Mouse (Mus musculus) left cerebral cortex, adult 9 months (tissue): ENCODE measurements at regions not wholly inside any gene's neighbourhood (a gene's known extent, or its start where the extent isn't known, plus 50 kb on each side); places are given as distances from the start of the nearest gene placed in this dataset.

Source experiments
- DNase-seq, 2 experiments: peaks; one replicate each; pipeline ENCODE4 v3.0.0; 2022; ENCODE audit warnings: low spot score in 2 of 2

DNA sequence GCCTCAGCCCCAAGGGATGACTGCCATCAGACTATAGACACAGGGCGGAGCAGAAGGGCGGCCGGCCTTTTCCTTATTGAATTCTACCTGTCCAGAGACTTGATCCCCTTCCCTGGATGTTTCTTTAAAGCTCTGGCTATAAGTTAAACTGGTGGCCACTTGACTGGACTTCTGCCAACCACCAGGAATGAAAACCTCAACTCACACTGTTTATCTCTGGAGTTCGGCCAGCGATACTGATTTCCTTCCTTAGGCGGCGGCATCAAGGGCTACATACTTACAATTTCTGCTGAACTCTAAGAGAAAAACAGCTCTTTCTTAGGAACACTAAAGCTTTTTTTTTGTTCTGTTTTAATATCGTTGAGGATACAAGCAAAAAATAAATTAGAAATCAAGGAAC lies 104.9 kb upstream of the Tsc22d2 start:
- DNase-seq, result no peak

DNA sequence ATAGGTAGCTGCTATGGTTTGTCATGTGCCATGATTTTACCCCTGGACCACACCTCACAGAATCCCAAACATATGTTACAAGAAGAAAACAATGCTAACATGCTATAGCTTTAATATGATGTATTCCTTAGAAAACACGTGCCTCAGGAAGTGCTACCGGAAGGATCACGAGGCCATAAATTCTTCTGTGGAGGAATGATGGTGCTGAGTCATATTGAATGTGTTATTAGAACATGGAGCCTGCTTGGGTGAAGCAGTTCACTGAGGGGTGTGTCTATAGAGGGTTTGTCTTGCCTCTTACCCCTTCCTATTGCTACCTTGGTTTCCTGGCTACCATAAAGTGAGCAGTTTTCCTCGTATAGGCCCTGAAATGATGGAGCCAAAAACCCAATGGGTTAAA lies 104.1 kb upstream of the Tsc22d2 start:
- no peak for DNase-seq

DNA sequence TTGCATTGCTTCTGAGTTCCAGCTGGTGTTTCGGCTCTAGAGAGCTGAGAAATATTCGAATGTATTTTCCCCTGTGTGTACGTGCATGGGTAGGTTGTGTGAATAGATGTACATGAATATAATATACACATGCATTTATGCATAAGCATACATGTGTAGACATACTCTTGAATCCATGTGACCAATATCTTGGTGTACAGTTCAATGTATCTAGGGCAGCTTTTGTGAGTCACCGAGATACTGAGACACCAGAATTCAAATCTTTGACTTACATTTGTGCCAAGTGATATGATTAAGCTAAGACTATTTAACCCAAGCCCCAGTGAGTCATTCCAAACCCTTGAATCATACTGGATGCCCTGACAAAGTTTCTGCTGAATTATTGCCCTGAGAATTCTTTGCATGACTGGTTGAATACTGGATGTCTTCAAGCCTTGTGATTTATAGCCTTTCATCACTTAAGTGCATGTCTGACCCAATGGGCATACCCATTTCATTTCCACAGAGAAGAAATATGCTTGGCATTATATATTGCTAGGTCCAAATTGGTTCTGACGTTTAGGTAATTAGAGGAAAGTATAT lies 103.3 kb upstream of the Tsc22d2 start:
- DNase-seq, result no peak

DNA sequence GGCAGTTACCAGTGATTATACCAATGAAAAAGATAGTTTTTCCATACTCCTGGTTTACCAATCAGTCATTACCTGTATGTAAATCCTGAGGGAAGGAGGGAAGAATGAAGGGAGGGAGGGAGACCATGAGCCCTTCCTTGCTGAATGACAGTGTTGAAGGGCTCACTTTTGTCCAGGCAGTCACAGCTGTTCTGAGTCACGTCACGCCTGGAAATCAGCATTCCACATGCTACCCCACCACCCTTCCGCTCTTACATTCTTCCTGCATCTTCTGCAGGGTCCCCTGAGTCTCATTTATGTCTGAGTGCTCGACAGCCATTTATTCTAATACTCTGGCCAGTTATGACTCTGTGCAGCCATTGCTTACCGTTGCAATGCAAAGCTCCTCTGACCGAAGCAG lies 101.9 kb upstream of the Tsc22d2 start:
- no peak for DNase-seq

DNA sequence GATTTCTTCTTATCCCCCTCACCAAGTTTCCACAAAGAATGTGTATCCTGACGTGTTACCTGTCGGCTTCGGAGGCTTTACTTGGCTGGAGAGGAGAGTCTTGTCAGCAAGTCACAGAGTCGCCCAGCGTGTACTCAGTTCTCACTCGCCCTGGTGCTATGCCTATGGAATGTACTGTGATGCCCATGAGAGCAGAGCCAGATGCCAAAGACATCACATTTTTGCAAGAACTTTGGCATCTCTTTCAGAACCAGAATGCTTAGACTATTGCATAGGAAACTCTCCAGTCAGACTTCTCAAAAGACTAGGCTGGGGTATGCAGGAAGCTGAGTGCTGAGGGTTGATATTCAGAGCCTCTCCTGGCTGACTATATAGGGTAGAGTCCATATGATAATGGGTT lies 99.3 kb upstream of the Tsc22d2 start:
- no peak for DNase-seq

DNA sequence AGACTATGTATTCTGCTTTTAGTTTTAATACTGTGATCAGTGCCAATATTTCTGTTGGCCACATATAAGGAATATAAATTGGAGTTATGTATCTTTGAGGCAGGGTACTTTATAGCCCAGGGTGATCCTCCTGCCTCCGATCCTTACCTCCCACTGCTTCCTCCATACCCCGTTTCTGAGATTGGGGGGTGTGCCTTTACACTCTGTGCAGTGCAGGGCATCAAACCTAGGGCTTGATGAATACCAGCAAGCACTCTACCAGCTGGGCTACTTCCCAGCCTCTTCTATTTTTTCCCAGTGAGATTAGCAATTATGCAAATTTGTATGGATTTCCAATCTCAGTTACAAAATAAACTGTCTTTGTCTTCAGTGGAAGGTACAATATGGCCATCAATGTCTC lies 97.3 kb upstream of the Tsc22d2 start:
- no peak for DNase-seq

DNA sequence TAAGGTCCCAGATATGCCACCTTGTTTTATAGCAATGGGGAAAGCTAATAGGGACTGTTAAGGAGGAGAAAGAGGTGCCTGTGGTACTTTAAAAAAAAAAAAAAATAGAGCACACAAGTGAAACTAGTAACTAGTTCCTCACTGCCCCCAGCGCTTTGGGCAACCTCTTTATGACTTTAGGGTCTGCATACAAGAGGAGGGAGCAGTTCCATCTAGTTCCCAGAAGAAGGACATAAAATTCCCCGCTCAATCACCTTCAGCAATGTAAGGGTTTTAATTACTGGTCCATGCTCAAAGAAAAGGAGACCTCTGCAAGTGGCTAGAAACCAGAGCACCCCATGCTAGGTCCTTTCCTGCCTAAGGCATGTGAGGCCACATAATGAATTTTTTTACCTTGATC lies 95.8 kb upstream of the Tsc22d2 start:
- DNase-seq, result no peak

DNA sequence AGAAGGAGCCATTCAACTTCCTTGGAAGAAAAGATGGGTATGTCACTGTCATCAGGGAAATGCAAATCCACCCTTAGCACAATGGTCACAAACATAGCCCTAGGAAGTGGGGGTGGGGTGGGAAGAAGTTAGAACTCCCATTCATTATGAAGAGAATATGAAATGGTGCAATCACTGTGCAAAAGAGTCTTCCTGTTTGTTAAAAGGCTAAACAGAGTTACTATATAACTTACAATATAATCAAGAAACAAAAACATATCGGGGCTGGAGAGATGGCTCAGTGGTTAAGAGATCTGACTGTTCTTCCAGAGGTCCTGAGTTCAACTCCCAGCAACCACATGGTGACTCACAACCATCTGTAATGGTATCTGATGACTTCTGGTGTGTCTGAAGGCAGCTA lies 95.1 kb upstream of the Tsc22d2 start:
- no peak for DNase-seq

DNA sequence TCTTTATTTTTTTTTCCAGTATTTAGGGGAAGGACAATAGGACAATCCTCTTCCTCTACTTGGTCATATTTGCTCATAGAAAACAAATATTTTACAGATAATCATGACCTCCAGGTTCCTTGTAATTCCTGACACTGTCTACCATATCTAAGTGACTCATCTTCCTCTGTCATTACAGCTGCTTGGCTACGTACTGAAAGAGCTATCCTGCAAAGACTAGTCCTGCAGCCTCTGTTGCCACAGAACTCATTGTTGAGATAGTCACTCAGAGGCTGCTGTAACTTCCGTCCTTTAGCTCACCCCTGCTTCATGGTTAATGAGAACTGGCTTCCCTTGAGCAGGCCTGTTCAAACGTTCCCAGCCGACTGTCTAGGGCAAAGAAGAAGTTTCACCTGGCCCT lies 93.7 kb upstream of the Tsc22d2 start:
- DNase-seq, result no peak

DNA sequence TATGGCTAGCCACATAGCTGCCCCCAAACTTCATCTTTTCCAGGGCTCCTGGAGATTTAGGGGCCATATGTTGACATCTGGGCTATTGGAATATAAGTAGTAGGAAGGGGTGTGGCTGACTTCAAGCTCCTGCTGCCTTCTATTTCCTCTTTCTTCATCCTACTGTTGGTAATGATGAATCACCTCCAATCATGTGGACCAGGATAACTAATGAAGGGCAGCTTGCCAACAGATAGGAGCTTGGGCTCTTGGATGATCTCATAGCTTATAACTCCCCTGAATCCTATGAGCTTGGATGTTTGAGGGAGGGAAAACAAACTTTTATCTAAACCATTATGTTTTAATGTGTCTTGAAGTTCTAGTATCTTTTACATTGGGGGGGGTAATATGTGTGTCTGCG lies 92.2 kb upstream of the Tsc22d2 start:
- DNase-seq, result no peak

DNA sequence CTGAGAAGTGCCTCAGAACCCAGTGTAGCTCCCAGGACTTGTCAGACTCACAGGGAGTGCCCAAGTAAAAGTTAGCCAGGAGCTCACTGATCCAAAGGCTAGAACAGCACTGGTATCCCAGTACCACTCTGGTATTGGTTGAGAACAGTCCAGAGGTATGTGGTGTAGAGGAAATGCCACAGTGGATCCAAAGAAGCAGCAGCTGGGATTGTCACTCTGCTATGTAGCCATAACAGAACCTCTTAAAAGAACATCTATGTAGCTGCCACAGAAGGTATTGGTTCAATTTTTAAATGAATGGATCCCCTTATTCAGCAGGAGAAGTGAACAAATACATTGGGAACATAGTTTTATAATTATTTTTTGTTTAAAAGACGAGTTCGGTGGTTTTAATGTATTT lies 86.8 kb upstream of the Tsc22d2 start:
- no peak for DNase-seq

DNA sequence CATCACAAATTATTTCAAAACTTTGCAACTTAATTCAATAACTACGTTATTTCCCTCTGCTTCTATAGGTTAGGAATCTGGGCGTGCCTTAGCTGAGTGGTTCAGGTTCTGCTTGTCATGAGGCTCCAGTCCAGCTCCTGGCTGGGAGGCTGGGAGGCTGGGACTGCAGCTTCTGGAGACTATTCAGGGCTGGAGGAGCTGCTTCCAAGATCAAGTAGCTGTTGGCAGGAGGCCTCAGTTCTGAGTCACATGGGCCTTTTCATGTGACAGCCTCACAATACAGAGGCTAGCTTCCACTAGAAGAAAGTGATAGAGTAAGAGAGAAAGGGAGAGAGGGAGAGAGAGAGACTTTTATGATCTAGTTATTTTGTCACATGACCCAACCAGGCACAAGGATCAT lies 84.3 kb upstream of the Tsc22d2 start:
- peak; percentile 10 to 20 for DNase-seq

DNA sequence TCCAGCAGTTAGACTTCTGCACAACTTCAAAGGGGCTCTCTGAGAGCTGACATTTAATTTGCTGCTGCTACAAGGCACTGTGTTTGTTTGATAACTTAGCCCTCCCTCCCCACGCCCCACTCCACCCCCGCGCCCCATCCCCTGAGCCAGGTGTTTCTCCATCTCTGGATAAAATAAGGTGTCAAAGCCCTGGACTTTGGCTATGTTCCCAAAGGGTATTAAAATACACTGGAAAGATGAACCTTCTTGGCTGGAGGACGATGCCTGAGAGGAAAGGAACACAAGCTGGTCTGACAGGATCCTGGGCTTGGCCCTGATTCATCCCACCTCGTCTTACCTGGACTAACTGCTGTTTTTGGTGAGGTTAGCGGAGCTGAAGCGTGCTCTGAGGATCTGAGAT lies 80.5 kb upstream of the Tsc22d2 start:
- DNase-seq, result no peak

DNA sequence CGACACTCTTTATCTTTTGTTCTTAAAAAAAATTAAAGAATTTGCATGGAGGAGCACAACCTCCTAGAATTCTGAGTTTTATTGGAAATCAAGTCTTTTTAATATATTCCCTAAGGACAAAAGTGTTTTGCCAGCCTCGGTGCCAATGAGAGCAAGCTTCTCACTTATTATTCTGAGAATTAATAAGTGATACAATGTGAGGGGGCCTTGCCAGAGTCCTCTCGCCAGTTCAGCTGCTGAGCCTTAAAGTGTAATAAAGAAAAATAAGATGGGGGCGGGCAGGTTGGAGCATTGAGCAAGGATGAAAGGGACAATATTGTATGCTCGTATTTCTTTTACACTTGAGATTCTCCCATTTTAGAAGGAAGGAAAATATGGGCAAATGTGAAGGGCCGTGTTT lies 79.2 kb upstream of the Tsc22d2 start:
- no peak for DNase-seq

DNA sequence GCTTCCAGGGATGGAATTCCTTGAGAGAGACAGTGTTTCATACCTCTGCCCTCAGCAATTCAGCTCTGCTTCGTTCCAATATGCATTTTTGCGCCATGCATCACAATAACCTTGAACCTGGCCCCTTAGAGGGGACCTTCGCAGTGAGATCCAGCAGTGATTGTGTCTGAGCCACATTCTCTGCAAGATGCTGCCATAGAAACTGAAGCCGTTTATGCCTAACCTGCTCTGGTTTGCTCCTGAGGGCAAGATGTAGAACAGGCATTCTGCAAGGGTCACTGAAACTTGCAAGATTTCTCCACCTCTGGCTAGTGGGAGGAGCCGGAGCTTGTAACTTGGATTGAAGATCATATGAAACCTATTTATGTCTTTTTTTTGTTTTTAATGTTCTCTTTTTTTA lies 78.4 kb upstream of the Tsc22d2 start:
- no peak for DNase-seq

DNA sequence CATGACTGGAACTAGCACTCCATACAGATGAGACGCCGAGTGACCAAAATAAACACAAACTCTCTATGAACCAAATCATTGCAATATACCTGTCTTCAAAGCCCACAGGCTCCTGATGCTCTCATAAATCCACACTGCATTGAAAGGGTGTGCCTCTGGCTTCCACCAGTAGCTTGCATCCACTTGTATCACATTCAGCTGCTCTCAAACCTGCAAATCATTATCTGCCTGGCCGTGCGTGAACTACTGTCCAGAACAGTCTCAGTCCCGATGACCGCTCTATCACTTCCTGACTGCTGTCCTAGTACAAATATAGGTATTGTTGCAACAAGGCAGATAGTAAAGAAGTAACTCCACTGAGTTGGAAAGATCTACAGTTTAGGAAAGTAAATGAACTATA lies 77.9 kb upstream of the Tsc22d2 start:
- no peak for DNase-seq

DNA sequence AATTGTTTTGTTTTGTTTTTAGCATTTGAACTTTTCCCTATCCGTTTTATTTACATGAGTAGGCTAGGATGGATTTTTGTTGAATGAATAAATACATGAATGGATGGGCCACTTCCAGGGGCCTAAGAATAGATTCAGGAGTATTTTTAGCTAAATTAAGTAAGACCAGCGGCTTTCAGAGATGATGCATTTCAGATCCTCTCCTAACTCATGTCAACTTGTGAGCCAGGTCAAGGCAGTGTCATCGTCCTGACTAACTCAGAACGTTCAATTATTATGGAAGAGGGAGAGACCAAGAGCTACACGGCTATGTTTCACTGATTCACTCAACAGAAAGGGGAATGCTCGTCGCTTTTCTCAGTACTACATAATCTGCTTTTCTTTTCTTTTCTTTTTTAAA lies 75.5 kb upstream of the Tsc22d2 start:
- no peak for DNase-seq

DNA sequence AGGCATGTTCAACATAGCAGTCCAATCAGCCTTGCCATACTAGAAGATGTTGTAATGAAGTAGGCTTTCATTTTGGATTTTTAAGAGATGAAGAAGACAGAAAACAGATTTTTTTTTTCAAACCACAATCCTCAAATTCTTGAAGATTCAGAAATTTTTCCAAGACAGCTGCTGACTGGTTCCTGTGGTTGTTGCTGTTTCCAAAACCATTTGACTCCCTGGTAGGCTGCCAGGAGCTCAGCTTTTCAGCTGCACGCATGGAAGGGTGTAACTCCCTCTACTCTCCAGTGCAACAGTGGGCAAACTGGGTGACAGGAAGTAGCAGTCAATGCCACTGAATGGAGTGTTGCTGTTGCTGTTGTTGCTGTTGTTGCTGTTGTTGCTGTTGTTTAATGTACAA lies 72.4 kb upstream of the Tsc22d2 start:
- no peak for DNase-seq

DNA sequence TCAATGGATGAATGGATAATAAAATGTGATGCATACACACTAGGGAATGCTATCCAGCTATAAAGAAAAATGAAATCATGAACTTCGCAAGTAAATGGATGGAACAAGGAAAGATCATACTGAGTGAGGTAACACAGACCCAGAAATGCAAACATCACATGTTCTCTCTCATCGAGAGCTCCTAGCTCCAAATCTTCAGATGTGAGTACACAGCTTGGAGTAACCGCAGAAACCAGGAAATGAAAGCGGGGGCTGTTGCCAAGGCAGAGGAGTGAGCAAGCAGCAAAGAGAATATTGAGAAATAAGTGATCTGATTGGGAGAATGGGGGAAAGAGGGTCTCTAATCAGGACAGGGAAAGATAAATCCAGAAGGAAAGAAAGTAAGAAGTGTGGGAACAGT lies 52.0 kb upstream of the Tsc22d2 start:
- peak in 1 of 2 experiments; percentile 8 for DNase-seq

DNA sequence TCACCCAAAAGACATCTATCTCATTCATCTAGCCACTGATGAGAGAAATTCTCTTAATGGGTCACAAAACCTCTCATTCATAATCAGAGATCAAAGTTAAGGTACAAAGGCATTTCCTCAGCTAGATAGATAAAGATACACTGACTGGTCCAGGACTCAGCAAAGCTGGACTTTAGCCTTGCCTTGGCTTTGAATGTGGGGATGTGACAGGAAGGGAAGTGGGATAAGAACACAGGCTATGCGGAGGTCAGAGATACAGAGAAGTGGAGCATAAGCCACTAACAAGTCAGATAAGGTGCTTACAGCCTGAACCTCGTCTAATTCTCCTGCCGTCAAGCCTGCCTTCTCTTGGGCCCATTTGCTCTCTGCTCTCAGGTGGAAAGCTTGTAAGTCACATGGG lies 50.0 kb upstream of the Tsc22d2 start:
- DNase-seq, result no peak
